Mouse (Mus musculus): Measurements from ENCODE around the gene Angptl2.

Angptl2 gene

GRCm38 (mm10) chr2:33232782-33233570 lies 17.1 kb downstream of the Angptl2 start:
- no peak for DNase-seq

DNA sequence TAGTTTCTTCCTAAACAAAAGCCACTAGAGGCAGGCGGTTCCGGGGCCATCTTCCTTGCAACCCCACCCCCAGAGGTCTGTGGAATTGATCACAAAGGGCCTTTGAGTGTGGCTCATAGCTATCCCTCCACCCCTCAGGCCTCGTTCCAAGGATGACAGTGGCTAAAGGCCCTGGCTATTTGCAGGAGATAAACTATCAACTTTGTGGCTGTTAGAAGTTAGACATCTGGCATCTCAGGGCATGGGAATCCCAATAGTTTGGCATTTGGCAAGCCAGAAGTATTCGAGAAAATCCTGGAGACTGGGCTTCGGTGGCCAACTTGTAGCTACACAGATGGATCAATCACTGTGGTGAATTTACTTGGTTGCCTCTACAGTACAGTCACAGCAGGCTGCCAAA lies 18.0 kb downstream of the Angptl2 start:
- no peak for DNase-seq

GRCm38 (mm10) chr2:33234848-33235247 lies 19.0 kb downstream of the Angptl2 start:
- no peak for DNase-seq

DNA sequence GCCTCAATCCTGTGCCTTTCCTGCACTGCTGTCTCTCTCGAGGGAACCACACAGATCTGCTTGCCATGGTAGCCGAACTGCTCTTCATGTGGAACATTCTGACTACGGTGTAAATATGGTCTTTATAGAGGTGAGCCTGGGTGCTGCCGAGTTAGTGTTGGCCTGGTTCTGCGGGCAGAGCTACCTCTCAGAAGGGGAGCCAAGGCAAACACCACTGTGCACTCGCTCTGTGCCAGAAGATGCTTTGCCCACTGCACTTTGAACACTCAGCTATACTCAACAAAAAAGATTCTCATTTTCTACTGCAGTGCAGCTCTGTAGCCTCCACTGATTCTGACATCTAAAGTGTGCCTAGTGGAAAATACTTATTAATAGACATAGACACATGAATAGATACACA lies 21.7 kb downstream of the Angptl2 start:
- DNase-seq: no peak

DNA sequence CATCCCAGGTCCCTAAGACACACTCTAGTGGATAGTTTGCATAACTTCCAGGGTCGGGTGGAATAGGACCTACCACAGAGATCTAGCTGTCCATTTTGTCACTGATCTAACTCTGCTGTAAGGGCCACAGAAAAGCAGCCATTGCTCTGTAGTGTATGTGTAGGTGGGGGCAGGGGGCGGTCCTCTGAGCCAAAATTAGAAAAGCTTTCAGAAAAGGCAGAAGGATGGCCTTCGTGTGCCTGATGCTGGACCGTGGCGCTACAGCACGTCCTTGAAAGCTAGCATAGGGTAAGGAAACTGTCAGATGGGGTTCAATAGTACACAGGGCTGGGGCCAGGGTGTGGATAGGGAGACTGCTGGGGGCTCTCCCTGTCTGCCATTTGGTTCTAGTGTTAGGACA lies 29.0 kb downstream of the Angptl2 start:
- no peak for DNase-seq

GRCm38 (mm10) chr2:33245350-33245749 lies 29.5 kb downstream of the Angptl2 start:
- DNase-seq: no peak

DNA sequence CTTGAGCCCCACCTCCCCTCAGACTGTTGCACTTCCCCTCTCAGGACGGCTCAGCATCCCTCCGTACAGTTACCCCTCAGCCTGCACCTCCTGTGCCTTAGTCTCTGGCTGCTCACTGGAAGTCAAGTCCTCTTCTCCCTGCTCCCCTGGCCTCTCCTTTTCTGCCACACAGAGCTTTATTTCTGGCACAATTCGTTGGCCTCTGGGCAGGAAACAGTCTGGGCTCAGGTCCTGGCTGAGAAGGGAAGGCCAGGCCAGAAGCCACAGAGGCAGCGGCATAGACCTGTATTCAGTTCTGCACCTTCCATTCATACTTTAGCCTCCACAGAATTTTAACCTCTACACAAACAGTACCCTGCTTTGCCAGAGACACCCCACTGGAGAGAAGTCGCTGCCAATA lies 31.0 kb downstream of the Angptl2 start:
- DNase-seq: no peak

GRCm38 (mm10) chr2:33248549-33248948 lies 32.7 kb downstream of the Angptl2 start:
- no peak for DNase-seq

DNA sequence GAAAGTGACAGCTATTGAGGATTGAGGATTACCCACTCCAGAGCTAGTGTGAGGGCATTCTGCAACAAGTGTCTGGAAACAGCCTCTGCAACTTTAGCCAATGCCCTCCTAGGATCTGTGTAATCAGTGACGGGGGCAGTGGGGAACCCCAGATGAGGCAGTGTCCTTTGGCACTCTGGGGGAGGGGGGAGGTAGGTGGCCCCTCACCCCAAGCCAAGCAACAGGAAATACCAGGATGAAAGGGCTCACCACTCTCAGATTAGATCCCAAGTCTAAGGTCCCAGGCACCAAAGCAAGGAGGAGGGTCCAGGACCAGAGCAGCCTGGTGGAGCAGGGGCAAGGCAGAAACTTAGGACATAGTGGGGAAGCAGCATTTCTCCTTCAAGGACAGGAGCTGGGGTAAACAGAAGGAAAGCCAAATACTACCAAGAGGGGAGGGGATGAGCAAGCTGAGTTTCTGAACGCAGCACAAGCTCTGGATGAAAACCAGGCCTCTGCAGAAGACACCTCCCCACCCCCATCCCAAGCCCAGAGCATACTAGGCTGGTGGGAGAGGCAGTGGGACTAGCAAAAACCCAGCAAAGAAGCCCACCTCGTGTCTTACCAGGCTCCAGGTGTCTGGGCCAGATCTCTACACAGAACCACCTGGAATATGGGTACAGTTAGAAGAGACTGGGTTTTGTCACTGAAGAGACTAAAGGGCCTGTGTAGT lies 34.2 kb downstream of the Angptl2 start:
- no peak for DNase-seq

DNA sequence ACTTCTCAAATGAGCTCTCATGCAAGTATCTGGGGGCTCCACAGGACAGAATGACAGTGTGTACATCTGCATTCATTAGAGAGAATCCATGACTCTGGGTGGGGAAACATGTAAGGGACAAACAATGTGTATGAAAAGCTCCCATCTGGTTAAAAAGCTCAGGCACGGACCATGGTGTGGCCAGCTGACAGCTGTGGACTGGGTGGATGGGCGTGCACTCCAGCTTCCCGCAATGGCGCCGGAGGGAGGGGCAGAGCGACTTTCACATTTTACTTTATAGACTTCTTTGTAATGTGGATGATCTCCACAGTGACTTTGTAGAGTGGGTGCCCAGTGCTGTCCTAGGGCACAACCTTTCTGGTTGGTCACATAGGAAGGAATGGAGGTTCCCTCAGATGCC lies 36.9 kb downstream of the Angptl2 start:
- DNase-seq: no peak

DNA sequence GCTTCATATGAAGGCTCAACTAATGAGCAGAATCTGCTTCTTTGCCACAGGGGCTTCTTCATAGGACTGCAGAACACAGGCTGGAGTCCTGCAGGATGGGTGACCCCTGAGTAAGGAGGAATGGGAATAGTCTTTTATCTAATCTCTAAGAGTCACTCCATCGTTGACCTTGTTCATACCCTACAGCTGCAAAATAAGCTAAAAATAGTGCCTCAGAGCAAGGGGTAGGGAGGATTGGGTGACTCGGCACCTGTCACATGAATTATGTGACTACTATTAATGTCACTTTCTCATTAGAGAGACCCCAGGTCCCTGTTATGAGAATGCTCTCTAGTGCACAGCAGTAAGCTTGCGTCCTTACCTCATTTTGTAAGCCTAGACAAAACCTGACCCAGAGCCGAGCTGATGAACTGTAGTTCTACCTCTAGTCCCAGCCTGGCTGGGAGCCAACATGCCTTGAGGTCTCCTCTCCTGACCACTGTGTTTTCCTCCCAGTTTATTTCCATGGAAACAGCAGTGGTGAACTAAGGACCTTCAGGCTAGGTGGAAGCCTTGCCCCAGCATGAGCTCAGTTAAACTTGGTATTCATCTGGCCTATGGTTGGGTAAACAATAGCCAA lies 37.8 kb downstream of the Angptl2 start:
- DNase-seq: no peak

GRCm38 (mm10) chr2:33254318-33254985 lies 38.6 kb downstream of the Angptl2 start:
- DNase-seq: no peak

GRCm38 (mm10) chr2:33256769-33257537 lies 41.1 kb downstream of the Angptl2 start:
- no peak for DNase-seq

GRCm38 (mm10) chr2:33260772-33261171 lies 44.9 kb downstream of the Angptl2 start:
- DNase-seq: no peak

- DNase-seq: no peak
Observed at GRCm38 (mm10) chr2:33261475-33261874, 45.6 kb downstream of the Angptl2 start.

GRCm38 (mm10) chr2:33265793-33266192 lies 49.9 kb downstream of the Angptl2 start:
- no peak for DNase-seq

DNA sequence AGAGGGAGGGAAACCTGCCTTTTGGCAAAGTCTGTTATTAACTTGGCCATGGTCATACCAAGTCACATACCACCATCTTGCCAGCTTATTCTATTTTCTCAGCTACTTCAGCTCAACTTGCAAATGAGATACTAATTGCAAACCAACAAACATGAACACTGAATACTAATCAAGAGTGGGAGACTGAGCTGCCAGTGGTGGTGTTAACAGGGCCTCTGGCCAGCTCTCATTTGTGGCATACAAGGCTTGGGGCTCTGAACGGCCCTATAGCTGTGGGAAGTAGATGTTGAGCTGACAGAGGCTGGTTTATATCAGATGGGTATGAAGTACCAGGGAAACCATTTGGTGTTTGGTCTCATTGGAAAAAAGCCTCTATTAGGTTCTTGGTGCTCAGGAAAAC lies 51.2 kb downstream of the Angptl2 start:
- no peak for DNase-seq

- no peak for DNase-seq
Observed at GRCm38 (mm10) chr2:33268384-33269131, 52.7 kb downstream of the Angptl2 start.

DNA sequence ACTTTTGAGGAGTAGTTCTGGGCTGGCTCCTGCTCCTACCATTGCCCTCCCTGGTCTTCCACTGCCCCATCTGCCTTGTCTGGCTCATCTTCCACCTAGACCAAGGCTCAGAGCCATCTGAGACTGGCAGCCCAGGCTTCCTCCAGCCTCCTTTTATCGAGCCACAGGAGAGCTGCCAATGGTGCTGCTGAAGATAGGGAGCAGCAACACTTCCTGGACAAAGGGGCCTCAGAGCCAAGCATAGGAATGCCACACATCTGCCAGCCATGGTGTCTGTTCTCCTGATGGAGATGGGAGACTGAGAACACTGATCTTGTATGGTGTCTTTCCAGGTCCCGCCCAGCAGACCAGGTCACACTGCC lies 53.2 kb downstream of the Angptl2 start:
- no peak for DNase-seq

- DNase-seq: no peak
Observed at GRCm38 (mm10) chr2:33270569-33270968, 54.7 kb downstream of the Angptl2 start.

- DNase-seq: no peak
Observed at GRCm38 (mm10) chr2:33271511-33271910, 55.6 kb downstream of the Angptl2 start.

Data from thymus, postnatal 14 days (tissue).